Mouse (Mus musculus): ENCODE measurements around the gene Dcdc2a.

Dcdc2a gene

GRCm38 (mm10) chr13:25177835-25178234, 122.0 kb downstream of the Dcdc2a start:
- ATAC-seq (ENCODE audit: low TSS enrichment) = no peak

GRCm38 (mm10) chr13:25178236-25179001, 122.6 kb downstream of the Dcdc2a start:
- ATAC-seq (ENCODE audit: low TSS enrichment) = peak; percentile 47; the same call in 1 of the 2 replicates

- peak; percentile 29 for ATAC-seq (ENCODE audit: low TSS enrichment)
Measured at GRCm38 (mm10) chr13:25186436-25187325, 130.9 kb downstream of the Dcdc2a start.

GRCm38 (mm10) chr13:25187326-25187710, 131.5 kb downstream of the Dcdc2a start:
- ATAC-seq (ENCODE audit: low TSS enrichment) = peak; percentile 66

GRCm38 (mm10) chr13:25189419-25190144, 133.8 kb downstream of the Dcdc2a start:
- no peak for ATAC-seq (ENCODE audit: low TSS enrichment)

- ATAC-seq (ENCODE audit: low TSS enrichment) = no peak
Measured at GRCm38 (mm10) chr13:25190218-25190617, 134.4 kb downstream of the Dcdc2a start.

- peak; percentile 78 for ATAC-seq (ENCODE audit: low TSS enrichment)
Measured at GRCm38 (mm10) chr13:25195706-25196105, 139.9 kb downstream of the Dcdc2a start.

- no peak for ATAC-seq (ENCODE audit: low TSS enrichment)
Measured at GRCm38 (mm10) chr13:25199916-25200315, 144.1 kb downstream of the Dcdc2a start.

- peak; percentile 89 for ATAC-seq (ENCODE audit: low TSS enrichment)
Measured at GRCm38 (mm10) chr13:25206950-25207349, 151.1 kb downstream of the Dcdc2a start.

GRCm38 (mm10) chr13:25218394-25218793, 162.6 kb downstream of the Dcdc2a start:
- ATAC-seq (ENCODE audit: low TSS enrichment) = no peak

GRCm38 (mm10) chr13:25220186-25220787, 164.5 kb downstream of the Dcdc2a start:
- no peak for ATAC-seq (ENCODE audit: low TSS enrichment)

GRCm38 (mm10) chr13:25251893-25252292, 196.1 kb downstream of the Dcdc2a start:
- ATAC-seq (ENCODE audit: low TSS enrichment) = peak; percentile 19

GRCm38 (mm10) chr13:25254478-25255263, 198.9 kb downstream of the Dcdc2a start:
- ATAC-seq (ENCODE audit: low TSS enrichment) = no peak

- 0 out of 2 replicates have a peak, but pooled peaks have one; percentile 15 for ATAC-seq (ENCODE audit: low TSS enrichment)
Measured at GRCm38 (mm10) chr13:25257608-25258007, 201.8 kb downstream of the Dcdc2a start.

All from frontal cortex, adult (tissue).